Comparison of ENCODE assay signal across 8 mouse cellular contexts in the genomic region with DNA sequence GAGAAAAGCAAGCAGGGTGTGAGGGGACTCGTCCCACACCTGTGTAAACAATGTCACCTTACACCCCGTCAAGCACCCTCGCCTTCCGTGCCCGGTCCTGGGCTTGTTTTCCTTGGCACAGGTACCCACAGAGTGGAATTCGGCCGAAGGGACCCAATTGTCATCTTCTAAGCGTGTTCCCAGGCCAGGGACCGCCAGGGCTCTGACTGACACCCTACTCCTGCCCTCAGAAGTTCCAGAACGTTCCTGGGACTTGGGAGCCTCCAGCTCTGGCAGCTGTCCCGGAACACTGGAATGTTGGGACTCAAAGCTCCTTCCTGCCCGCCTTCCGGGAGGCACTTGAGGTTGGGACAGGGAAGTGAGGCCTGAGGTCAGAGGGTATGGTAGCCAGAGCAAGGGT.
DNase-seq lines count a peak whose midpoint lies in the region; ATAC-seq lines count a peak whose summit lies in the region.
"Had no signal": no experiment of that assay in that cellular context is flagged by ENCODE, and none has a peak within 500 bp of the region (broad histone marks: within the 10 kb centered on the region; RNA-seq: fewer than 3 reads in every experiment).

No protein-coding gene starts in this region.

- no peaks in the 10 kb centered on the region for H3K36me3 ChIP-seq in hindbrain, embryonic 16.5 days (ENCODE audit: control insufficient read depth, insufficient read depth, low read length)
- H3K36me3 ChIP-seq in forebrain, embryonic 11.5 days (ENCODE audit: control insufficient read depth, insufficient read depth, low read length), result no peaks in the 10 kb centered on the region; the same call in 1 of the 2 replicates
- H3K36me3 ChIP-seq: limb, embryonic 13.5 days had no signal

- no peaks in the 10 kb centered on the region for H3K9me3 ChIP-seq in hindbrain, embryonic 16.5 days (ENCODE audit: control insufficient read depth, low read length)
- H3K9me3 ChIP-seq in forebrain, embryonic 11.5 days (ENCODE audit: control insufficient read depth, low read length), result no peaks in the 10 kb centered on the region
- H3K9me3 ChIP-seq: limb, embryonic 13.5 days had no signal

- no peak overlapping the region for H3K27ac ChIP-seq in hindbrain, embryonic 16.5 days (ENCODE audit: low read depth, low read length)
- H3K27ac ChIP-seq in forebrain, embryonic 11.5 days (ENCODE audit: low read depth, low read length), result no peak overlapping the region
- H3K27ac ChIP-seq: limb, embryonic 13.5 days had no signal

- peak; percentile 70 for DNase-seq in testis, postnatal 10 days (ENCODE audit: low spot score)
- no peak for DNase-seq in testis, postnatal 14 days (ENCODE audit: low spot score)
- DNase-seq in heart, adult 8-10 months (ENCODE audit: low spot score), result peak; percentile 82
- DNase-seq in kidney, postnatal 10 days, result peak; percentile 87
- no peak for DNase-seq in embryo, embryonic 9.5 days (ENCODE audit: extremely low spot score)
- no peak for DNase-seq in forebrain, embryonic 11.5 days (ENCODE audit: low spot score)

- H3K9ac ChIP-seq in hindbrain, embryonic 16.5 days (ENCODE audit: low read depth, low read length), result no peak overlapping the region
- H3K9ac ChIP-seq in forebrain, embryonic 11.5 days (ENCODE audit: low read length), result no peak overlapping the region

- peaks cover 15% of the 10 kb centered on the region for H3K4me1 ChIP-seq in hindbrain, embryonic 16.5 days (ENCODE audit: control insufficient read depth, insufficient read depth, low read depth, low read length)
- H3K4me1 ChIP-seq in forebrain, embryonic 11.5 days (replicated peaks; ENCODE audit: control insufficient read depth, insufficient read depth, low read length), result peaks cover 13% of the 10 kb centered on the region

- no peak overlapping the region for H3K4me2 ChIP-seq in hindbrain, embryonic 16.5 days (ENCODE audit: low read length)
- no peak overlapping the region for H3K4me2 ChIP-seq in forebrain, embryonic 11.5 days (ENCODE audit: low read depth, low read length, severe bottlenecking)
- H3K4me2 ChIP-seq: limb, embryonic 13.5 days had no signal

- H3K27me3 ChIP-seq in hindbrain, embryonic 16.5 days (replicated peaks; ENCODE audit: control insufficient read depth, insufficient read depth, low read length), result no peaks in the 10 kb centered on the region
- H3K27me3 ChIP-seq in forebrain, embryonic 11.5 days (ENCODE audit: control insufficient read depth, insufficient read depth, low read length), result no peaks in the 10 kb centered on the region
- H3K27me3 ChIP-seq: limb, embryonic 13.5 days had no signal

- H3K4me3 ChIP-seq in hindbrain, embryonic 16.5 days (ENCODE audit: low read length), result no peak overlapping the region
- no peak overlapping the region for H3K4me3 ChIP-seq in forebrain, embryonic 11.5 days (ENCODE audit: low read depth, low read length)
- H3K4me3 ChIP-seq: limb, embryonic 13.5 days had no signal

- 73% methylated on average over 13 of the region's 13 CpGs for WGBS in hindbrain, embryonic 16.5 days
- WGBS in forebrain, embryonic 11.5 days, result 79% methylated on average over 13 of the region's 13 CpGs

- no peak for ATAC-seq in hindbrain, embryonic 16.5 days
- ATAC-seq in forebrain, embryonic 11.5 days (replicated peaks; ENCODE audit: low FRiP score), result no peak

Comparison
In these comparisons a context has a peak if more than half of its experiments do, and no peak if none do; other contexts are left out.
1. DNase-seq: peak in testis, postnatal 10 days (single experiment), heart, adult 8-10 months (single experiment) and kidney, postnatal 10 days (single experiment); none in testis, postnatal 14 days (single experiment), embryo, embryonic 9.5 days (single experiment) and forebrain, embryonic 11.5 days (single experiment).